Mouse (Mus musculus) left cerebral cortex, postnatal 36 days (tissue): Measurements from ENCODE around the gene Med24. TPM values are rescaled to one million over a fixed set of nuclear protein-coding genes. Genes with fewer than 3 reads are reported as not detected.

Source experiments
- DNase-seq, 2 experiments: peaks; one replicate each; pipeline ENCODE4 v3.0.0; 2021 to 2022; ENCODE audit warnings: low spot score in 2 of 2, mixed read lengths in 1 of 2
- intact Hi-C: fragments of 180-260 bp; cut with DNase I; formaldehyde crosslinking; loops from one replicate; pipeline ENCODE4 v1.15.1; 2025
- total RNA-seq, 2 experiments: library from RNA; stranded (reverse); gene quantifications; 2 replicates each; pipeline ENCODE4 v1.2.3; 2021

The Med24 gene
- total RNA-seq, 2 experiments from 2014 or later: 123 to 133 TPM

DNA sequence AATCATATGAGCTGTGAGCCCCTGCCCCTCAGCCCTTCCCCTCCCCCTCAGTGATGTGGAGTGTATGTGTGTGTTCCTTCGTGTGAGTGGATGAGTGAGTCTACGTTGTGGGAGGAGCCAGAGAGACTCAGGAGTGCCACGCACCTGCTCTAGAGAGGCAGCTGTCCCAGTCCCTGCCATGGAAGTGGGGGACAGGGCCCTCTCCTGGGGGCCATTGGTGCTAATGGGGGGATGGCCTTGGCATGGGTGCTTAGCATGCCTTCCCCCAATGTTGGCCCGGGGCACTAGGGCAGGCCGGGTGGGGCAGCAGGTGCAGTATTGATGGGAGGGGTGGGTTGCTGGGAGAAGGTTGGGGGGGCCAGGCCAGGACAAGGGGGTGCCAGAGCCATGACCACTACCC lies 37.6 kb upstream of the Med24 start:
- DNase-seq: peak in 1 of 2 experiments; percentile 7
- intact Hi-C loops: no loop called here

GRCm38 (mm10) chr11:98766346-98766745 lies 37.1 kb upstream of the Med24 start:
- peak in 1 of 2 experiments; percentile 13 for DNase-seq
- intact Hi-C loops: no loop called here

DNA sequence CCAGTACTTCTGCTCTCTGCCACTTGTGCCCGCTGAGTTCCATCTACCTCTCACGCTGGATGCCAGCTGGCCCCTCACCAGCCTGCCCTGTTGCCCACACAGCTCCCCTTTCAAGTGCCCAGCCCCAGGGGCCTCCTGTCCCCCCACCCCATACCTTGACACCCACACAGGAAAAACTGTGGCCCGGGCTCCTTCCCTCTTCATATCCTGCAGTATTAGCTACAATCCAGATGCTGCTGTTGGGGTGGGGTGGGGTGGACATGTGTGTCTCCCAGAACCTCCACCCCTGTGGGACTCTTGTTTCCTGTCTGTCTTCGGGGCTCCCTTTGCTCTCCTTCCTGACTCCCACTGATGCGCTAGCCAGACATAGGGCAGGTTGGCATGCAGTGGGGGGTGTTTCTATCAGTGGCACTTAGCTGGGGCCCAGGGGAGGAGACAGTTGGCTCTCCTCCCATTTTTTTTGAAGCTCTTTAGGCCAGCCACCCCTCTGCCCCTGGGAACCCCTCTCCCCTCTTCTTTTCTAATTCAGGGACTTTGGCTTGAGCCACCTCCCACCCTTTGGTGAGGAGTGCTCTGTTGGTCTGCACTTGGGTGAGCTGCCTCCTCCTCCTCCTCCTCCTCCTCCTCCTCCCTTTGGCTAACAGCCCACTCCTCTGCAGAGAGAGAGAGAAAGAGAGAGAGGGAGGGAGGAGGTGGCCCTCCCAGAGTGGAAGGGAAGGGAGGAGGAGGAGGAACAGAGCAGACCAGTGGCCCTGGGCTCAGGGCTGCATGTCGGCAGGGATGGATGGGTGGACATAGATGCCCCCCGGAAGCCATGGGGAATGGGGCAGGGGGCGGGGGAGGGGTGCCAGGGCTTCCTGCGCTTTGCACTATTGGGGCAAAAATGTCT lies 36.4 kb upstream of the Med24 start:
- no peak for DNase-seq
- intact Hi-C loops: no loop called here

- DNase-seq: no peak
- intact Hi-C loops: loop anchor here (5.0 kb wide), 1 partner anchor 47 kb away; no protein-coding TSS in a partner anchor
Observed at GRCm38 (mm10) chr11:98764746-98765145, 35.5 kb upstream of the Med24 start.

DNA sequence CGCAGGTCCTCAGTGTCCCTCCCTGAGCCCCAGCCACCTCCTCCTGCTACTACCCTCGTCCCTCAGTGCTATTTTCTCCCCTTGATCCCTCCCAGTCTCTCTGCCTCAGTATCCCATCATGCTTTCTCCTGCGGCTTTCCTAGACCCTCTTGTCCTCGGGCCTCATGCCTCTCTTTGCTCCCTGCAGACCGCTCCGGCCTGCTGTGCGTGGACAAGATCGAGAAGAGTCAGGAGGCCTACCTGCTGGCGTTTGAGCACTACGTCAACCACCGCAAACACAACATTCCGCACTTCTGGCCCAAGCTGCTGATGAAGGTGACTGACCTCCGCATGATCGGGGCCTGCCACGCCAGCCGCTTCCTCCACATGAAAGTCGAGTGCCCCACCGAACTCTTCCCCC lies 34.9 kb upstream of the Med24 start:
- no peak for DNase-seq
- intact Hi-C loops: loop anchor here (5.0 kb wide), 1 partner anchor 47 kb away; no protein-coding TSS in a partner anchor

GRCm38 (mm10) chr11:98763502-98763861 lies 34.2 kb upstream of the Med24 start:
- DNase-seq: no peak
- intact Hi-C loops: loop anchor here (5.0 kb wide), 1 partner anchor 46 kb away; no protein-coding TSS in a partner anchor

DNA sequence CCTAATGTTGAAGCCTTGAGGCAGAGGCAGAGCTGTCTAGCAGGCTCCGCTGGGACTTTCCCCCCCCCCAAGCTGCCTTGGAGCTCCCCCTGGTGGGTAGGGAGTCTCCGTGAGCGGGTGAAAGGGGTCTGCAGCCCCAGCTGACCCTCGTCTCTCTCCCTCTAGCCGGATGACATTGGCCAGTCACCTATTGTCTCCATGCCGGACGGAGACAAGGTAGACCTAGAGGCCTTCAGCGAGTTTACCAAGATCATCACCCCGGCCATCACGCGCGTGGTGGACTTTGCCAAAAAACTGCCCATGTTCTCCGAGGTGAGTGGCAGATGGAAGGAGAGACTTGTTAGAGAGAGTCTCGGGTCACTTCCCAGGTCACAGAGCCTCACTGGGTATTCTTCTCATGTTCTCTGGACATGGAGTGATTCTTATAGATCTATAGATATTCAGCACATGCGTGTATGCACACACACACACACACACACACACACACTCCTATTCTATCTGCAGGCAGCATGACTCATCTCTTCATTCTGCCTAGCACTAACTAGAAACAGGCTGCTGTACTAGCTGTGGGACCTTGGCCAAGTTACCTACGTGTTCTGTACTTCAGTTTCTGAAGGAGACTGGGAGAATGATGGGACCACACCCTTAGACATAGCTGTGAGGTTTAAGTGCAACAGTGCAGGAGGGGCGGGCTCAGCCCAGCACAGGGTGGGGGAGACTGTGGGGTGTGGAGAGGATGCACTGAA lies 33.7 kb upstream of the Med24 start:
- DNase-seq: peak; percentile 62 to 63
- intact Hi-C loops: loop anchor here (5.0 kb wide), 1 partner anchor 46 kb away; no protein-coding TSS in a partner anchor

GRCm38 (mm10) chr11:98761939-98762338 lies 32.7 kb upstream of the Med24 start:
- DNase-seq: no peak
- intact Hi-C loops: loop anchor here (5.0 kb wide), 1 partner anchor 45 kb away; no protein-coding TSS in a partner anchor

- intact Hi-C loops: no loop called here
- DNase-seq: no peak
Observed at GRCm38 (mm10) chr11:98756711-98757110, 27.5 kb upstream of the Med24 start.

DNA sequence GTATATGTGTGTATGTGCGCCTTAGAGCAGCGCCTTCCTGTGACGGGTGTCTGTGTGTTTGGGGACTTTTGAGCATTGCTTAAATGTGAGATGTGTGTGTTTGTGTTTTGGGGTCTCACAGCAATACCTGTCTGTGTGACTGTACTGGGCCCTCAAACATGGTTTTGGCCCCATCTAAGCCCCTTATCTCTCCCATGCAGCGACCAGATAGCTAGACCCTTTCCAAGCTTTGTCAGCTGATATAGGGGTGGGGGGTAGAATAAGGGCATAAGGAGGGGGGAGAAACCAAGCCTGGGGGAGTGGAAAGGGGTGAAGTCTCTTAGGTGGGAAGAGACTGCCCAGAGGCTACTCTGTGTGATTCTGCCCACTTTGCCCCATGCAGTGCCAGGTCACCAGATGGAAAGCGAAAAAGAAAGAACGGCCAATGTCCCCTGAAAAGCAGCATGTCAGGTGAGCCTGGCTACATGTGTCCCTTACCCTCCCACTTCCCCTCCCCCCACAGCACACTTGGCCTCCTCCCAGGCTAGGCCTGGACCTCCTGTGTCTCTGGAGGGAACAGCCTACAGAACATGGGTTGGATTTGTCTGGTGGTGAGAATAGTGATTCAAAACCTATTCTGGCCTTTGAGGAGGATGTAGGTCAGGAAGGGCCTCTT lies 26.6 kb upstream of the Med24 start:
- intact Hi-C loops: no loop called here

GRCm38 (mm10) chr11:98754621-98755181 lies 25.5 kb upstream of the Med24 start:
- intact Hi-C loops: no loop called here
- peak; percentile 60 to 70 for DNase-seq

More for the DNA sequence above, 26.6 kb upstream of the Med24 start:
- DNase-seq: no peak

- intact Hi-C loops: no loop called here
- DNase-seq: no peak
Observed at GRCm38 (mm10) chr11:98754151-98754620, 25.0 kb upstream of the Med24 start.

DNA sequence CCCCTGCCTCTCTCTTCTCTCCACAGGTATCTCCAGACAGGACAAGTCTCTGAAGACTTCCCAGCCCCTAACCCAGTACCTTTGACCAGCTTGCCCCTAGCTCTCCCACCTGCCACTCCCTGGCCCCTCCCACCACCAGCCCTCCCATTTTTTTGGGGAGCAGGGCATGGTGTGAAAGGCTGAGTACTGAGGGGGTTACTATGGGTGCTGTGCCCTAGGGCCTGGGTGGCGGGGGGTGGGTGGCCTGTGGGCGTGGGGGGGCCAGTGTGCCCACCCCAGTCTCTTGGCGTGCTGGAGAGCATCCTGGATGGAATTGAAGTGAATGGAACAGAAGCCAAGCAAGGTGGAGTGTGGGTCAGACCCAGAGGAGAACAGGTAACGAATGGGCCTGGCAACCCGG lies 24.0 kb upstream of the Med24 start:
- intact Hi-C loops: no loop called here
- DNase-seq: no peak

GRCm38 (mm10) chr11:98752562-98753140 lies 23.4 kb upstream of the Med24 start:
- no peak for DNase-seq
- intact Hi-C loops: no loop called here

- intact Hi-C loops: no loop called here
Observed at GRCm38 (mm10) chr11:98751221-98751782, 22.1 kb upstream of the Med24 start.

GRCm38 (mm10) chr11:98750351-98751201 lies 21.3 kb upstream of the Med24 start:
- intact Hi-C loops: no loop called here
- peak; percentile 75 to 80 for DNase-seq

More at GRCm38 (mm10) chr11:98751221-98751782, 22.1 kb upstream of the Med24 start:
- no peak for DNase-seq

- intact Hi-C loops: no loop called here
- DNase-seq: peak in 1 of 2 experiments; percentile 44
Observed at GRCm38 (mm10) chr11:98749716-98750115, 20.5 kb upstream of the Med24 start.
